Mouse (Mus musculus) midbrain, embryonic 13.5 days (tissue): ENCODE results near the gene Plekhm1. TPM values are rescaled to one million over a fixed set of nuclear protein-coding genes. Genes with fewer than 3 reads are reported as not detected.

Experiments used
- ATAC-seq: fragments of 200-750 bp; cut with Nextera tagmentation; 2 replicates; pipeline ENCODE4 v1.8.0; 2017; ENCODE audit warnings: mild to moderate bottlenecking, moderate TSS enrichment, moderate library complexity
- H3K27ac ChIP-seq: fragments of 300-500 bp; sonication (generic); 2 replicates; pipeline ENCODE4 v1.5.1; 2015; ENCODE audit warnings: inconsistent platforms, mild to moderate bottlenecking, moderate library complexity
- H3K27me3 ChIP-seq: fragments of 300-500 bp; sonication (generic); 2 replicates; pipeline ENCODE4 v1.6.1; 2015; ENCODE audit warnings: mild to moderate bottlenecking, inconsistent platforms
- H3K36me3 ChIP-seq: fragments of 300-500 bp; sonication (generic); 2 replicates; pipeline ENCODE4 v1.6.1; 2015; ENCODE audit warnings: mild to moderate bottlenecking, inconsistent platforms
- H3K4me1 ChIP-seq: fragments of 300-500 bp; sonication (generic); replicated peaks from 2 replicates; pipeline ENCODE4 v1.6.1; 2015; ENCODE audit warnings: inconsistent platforms
- H3K4me2 ChIP-seq: fragments of 300-500 bp; sonication (generic); replicated peaks from 2 replicates; pipeline ENCODE4 v1.6.1; 2015; ENCODE audit warnings: moderate library complexity, mild to moderate bottlenecking, inconsistent platforms
- H3K4me3 ChIP-seq: fragments of 300-500 bp; sonication (generic); replicated peaks from 2 replicates; pipeline ENCODE4 v1.5.1; 2015; ENCODE audit warnings: mild to moderate bottlenecking, inconsistent platforms
- H3K9ac ChIP-seq: fragments of 300-500 bp; sonication (generic); replicated peaks from 2 replicates; pipeline ENCODE4 v1.6.1; 2015; ENCODE audit warnings: mild to moderate bottlenecking, inconsistent platforms
- H3K9me3 ChIP-seq: fragments of 300-500 bp; sonication (generic); 2 replicates; pipeline ENCODE4 v1.6.1; 2016; ENCODE audit warnings: mild to moderate bottlenecking, inconsistent platforms
- WGBS: fragments of 180-500 bp; shearing (Covaris S2); methylation state at CpG from one replicate; pipeline ENCODE4 v1.1.7; 2015; 5-methylcytosine and 5-hydroxymethylcytosine counted together
- polyA plus RNA-seq: library from polyadenylated mRNA; unstranded; fragments of >200 nt; fragmentation: Nextera tagmentation; extraction: Ambion mirVana; gene quantifications from 2 replicates; pipeline ENCODE4 v1.2.1, GENCODE M21; 2015

The Plekhm1 gene
- polyA plus RNA-seq, 1 experiment from 2014 or later: 9.4 TPM

DNA sequence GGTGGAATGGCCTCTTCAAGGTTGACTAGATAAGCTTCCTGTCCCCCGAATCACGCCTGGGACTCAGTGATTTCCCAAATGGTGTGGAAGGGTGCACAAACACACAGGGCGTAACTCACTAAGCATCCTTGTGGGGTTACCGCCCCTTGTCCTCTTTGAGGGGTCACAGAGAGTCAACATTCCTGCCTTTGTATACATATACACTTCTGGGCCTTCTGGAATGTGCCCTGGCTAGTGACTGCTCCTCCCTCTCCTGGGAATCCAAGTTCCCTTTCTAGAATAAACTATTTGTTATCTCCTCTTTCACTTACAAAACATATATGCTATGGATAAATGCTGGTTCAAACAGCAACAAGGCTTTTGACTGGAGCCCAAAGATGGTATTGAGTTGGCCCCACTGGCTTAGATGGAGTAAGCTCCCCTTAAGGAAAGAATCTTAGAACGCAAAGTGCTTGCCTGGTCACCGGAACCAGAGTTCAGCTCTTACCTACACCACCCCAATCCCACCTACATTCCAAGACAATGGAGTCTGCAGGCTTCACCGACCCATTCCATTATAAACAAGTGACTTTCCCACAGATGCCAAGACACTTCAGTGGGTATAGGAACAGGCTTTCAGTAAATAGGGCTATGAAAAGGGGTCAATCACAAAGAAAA, 24.5 kb downstream of the Plekhm1 start:
- Histone ChIP-seq H3K36me3 (peaks cover 49% of the 10 kb centered on the region), H3K9me3 (no peaks in the 10 kb centered on the region), H3K4me1 (no peaks in the 10 kb centered on the region), H3K9ac (no peak overlapping the region), H3K4me2 (no peak overlapping the region), H3K27me3 (no peaks in the 10 kb centered on the region), H3K27ac (no peak overlapping the region), H3K4me3 (no peak overlapping the region)
- ATAC-seq: no peak
- WGBS: 83% methylated on average over 7 of the region's 7 CpGs

DNA sequence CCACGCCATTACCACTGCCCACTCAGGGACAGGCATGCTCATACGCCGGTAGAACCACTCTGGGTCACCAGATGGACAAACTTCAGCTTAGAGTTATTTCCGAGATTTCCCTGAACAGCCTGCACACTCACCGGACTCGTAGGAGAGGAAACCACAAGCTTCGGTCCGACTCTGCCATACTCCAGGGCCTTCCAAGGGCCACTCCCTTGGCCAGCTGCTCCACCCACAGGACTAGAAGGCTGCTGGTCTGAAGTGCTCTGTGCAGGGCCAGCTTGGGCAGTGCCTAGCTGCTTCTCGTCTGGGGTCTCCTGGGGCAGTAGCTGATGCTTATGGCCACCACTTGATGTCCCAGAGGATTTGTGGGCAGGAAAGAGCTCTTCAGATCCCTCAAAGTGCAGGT, 25.7 kb downstream of the Plekhm1 start:
- H3K4me2 ChIP-seq: no peak overlapping the region
- no peak overlapping the region for H3K4me3 ChIP-seq
- H3K27ac ChIP-seq: no peak overlapping the region
- peaks cover 37% of the 10 kb centered on the region for H3K36me3 ChIP-seq
- WGBS: 94% methylated on average over 9 of the region's 9 CpGs
- ATAC-seq: no peak
- H3K9ac ChIP-seq: no peak overlapping the region
- no peaks in the 10 kb centered on the region for H3K4me1 ChIP-seq
- H3K27me3 ChIP-seq: no peaks in the 10 kb centered on the region
- H3K9me3 ChIP-seq: no peaks in the 10 kb centered on the region

DNA sequence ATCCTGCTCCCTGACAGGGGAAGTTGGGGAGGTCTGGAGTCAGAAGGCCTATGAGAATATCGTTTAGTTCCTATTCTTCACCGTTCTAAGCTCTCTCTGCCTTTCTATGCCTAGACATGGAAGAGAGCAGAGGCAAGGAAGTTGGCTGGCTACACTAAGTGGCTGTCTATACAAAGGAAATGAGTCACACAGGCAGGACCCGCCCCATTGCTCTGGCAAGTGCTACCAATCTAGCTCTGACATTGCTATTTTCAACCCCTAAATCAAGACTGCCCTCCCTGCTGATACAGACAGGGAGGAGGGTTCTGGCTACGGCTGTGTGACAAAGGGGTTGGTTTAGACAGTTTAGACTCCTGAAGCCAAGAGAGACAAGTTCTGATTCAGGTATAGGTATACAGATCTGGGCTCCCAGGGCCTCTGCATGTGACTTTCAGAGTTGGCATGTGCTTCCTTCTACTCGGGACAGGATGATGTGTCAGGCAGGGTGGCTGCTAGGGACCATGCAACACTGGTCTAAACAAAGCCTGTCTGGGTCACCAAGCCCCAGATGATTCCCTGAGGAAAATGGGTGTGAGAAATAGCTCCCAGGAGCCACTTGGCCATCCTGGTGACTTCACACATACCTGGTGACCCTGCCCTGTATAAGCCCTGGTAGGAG, 30.4 kb downstream of the Plekhm1 start:
- no peak overlapping the region for H3K27ac ChIP-seq
- no peak overlapping the region for H3K4me3 ChIP-seq
- ATAC-seq: no peak
- no peaks in the 10 kb centered on the region for H3K4me1 ChIP-seq
- H3K36me3 ChIP-seq: peaks cover 45% of the 10 kb centered on the region
- no peaks in the 10 kb centered on the region for H3K9me3 ChIP-seq
- H3K9ac ChIP-seq: no peak overlapping the region
- H3K4me2 ChIP-seq: no peak overlapping the region
- H3K27me3 ChIP-seq: no peaks in the 10 kb centered on the region
- 85% methylated on average over 5 of the region's 5 CpGs for WGBS

DNA sequence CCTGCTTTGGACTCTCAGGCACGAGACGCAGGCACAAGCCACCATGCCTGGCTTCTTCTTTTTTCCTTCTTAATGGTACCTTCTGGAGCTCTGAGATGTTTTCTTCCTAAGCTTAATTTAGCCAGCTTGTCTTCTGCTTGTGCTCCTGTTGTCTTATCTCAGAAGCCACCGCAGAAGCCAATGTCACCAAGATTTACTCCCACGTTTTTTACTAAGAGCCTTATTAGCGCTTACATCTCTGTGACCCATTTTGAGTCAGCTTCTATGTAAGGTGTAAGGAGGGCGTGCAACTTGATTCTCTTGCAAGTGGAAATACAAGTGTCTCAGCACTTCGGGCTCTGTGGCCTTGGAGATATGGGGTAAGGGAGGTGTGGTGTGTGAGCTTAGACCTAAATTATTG, 31.0 kb downstream of the Plekhm1 start:
- Histone ChIP-seq H3K9me3 (no peaks in the 10 kb centered on the region), H3K9ac (no peak overlapping the region), H3K27me3 (no peaks in the 10 kb centered on the region), H3K36me3 (peaks cover 45% of the 10 kb centered on the region), H3K4me1 (no peaks in the 10 kb centered on the region), H3K4me2 (no peak overlapping the region), H3K27ac (no peak overlapping the region), H3K4me3 (no peak overlapping the region)
- no peak for ATAC-seq
- WGBS: 95% methylated on average over 7 of the region's 7 CpGs

DNA sequence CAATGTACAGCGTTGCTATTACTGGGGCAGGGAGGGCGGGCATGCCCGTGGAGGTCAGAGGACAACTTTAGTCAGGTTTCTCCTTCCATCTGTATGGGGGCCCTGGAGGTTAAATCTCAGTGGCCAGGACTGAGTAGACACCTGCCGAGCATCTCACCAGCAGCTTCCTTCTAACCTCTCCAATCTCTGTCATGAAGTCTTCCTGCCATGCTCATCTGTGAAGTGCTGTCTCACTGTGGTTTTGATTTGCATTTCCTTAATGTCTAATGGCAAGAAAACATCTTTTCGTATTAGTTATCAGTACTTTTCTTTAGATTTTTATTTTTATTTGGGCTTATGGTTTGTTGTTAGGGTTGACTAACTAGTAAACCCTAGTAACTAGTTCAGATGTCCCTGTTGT, 32.0 kb downstream of the Plekhm1 start:
- Histone ChIP-seq H3K9ac (no peak overlapping the region), H3K4me3 (no peak overlapping the region), H3K4me2 (no peak overlapping the region), H3K9me3 (no peaks in the 10 kb centered on the region), H3K4me1 (no peaks in the 10 kb centered on the region), H3K36me3 (peaks cover 47% of the 10 kb centered on the region), H3K27me3 (no peaks in the 10 kb centered on the region), H3K27ac (no peak overlapping the region)
- 95% methylated on average over 5 of the region's 5 CpGs for WGBS
- no peak for ATAC-seq

DNA sequence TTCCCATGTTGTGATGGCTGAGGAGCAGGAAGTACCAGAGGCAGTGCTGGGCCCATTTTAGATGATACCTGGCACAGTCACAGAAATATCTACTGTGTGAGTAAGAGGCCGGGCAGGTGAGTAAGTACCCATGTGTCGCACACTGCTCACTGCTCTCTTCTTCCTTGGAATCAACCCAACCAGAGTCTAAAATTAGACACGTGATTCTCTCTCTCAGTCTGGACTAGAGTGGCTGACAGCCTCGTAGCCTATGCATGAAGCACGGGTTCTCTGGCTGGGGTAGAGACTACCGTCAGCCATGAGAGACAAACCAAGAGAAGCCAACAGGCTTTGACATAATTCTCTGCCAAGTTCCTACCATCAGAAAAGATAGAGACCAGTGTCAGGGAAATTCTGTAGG, 34.1 kb downstream of the Plekhm1 start:
- no peaks in the 10 kb centered on the region for H3K27me3 ChIP-seq
- peaks cover 66% of the 10 kb centered on the region for H3K36me3 ChIP-seq
- no peak overlapping the region for H3K4me2 ChIP-seq
- no peak overlapping the region for H3K4me3 ChIP-seq
- no peaks in the 10 kb centered on the region for H3K9me3 ChIP-seq
- no peaks in the 10 kb centered on the region for H3K4me1 ChIP-seq
- H3K9ac ChIP-seq: no peak overlapping the region
- no peak overlapping the region for H3K27ac ChIP-seq
- no peak for ATAC-seq
- WGBS: 92% methylated on average over 6 of the region's 6 CpGs

DNA sequence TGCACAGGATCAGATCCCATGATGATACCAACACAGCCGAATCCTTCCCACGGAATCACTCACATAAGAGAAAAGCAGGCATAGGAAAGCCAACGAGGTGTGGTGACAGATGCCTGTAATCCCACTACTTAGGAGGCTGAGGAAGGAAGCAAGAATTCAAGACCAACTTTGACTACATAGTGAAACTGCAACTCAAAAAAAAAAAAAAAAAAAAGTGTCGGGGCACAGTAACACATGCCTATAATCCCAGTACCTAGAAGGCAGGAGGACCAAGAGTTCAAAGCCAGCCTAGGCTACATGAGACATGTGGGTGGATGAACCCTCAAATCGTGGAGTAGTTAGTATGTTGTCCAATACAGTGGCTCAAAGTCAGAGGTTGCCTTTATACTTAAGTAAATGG, 36.7 kb downstream of the Plekhm1 start:
- no peaks in the 10 kb centered on the region for H3K27me3 ChIP-seq
- no peak for ATAC-seq
- no peaks in the 10 kb centered on the region for H3K9me3 ChIP-seq
- no peak overlapping the region for H3K4me2 ChIP-seq
- H3K4me3 ChIP-seq: no peak overlapping the region
- H3K9ac ChIP-seq: no peak overlapping the region
- H3K27ac ChIP-seq: no peak overlapping the region
- peaks cover 91% of the 10 kb centered on the region for H3K36me3 ChIP-seq
- no peaks in the 10 kb centered on the region for H3K4me1 ChIP-seq
- WGBS: 92% methylated on average over 5 of the region's 5 CpGs

DNA sequence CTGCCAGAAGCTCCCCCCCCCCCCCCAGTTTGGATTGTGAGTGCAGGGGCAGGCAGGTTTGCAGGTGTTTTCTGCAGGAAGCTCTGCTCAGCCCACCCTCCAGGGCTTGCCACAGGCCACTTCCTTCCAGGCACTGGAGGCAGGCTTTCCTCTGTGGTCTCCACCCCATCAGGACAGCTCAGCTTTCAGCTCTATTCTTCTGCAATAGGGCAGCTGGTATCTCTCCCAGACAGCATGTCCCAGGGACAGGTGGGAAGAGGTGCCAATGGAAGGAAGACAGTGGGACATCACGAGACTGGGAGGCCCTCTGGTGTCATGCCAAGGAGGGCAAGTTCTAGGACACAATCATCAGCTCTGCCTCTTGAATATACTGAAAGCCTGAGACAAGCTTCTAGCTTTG, 37.2 kb downstream of the Plekhm1 start:
- no peak overlapping the region for H3K9ac ChIP-seq
- no peak for ATAC-seq
- H3K9me3 ChIP-seq: no peaks in the 10 kb centered on the region
- H3K27me3 ChIP-seq: no peaks in the 10 kb centered on the region
- H3K4me3 ChIP-seq: no peak overlapping the region
- H3K27ac ChIP-seq: no peak overlapping the region
- peaks cover 96% of the 10 kb centered on the region for H3K36me3 ChIP-seq
- no peak overlapping the region for H3K4me2 ChIP-seq
- H3K4me1 ChIP-seq: no peaks in the 10 kb centered on the region
- WGBS: 76% methylated on average over 1 of the region's 1 CpGs

DNA sequence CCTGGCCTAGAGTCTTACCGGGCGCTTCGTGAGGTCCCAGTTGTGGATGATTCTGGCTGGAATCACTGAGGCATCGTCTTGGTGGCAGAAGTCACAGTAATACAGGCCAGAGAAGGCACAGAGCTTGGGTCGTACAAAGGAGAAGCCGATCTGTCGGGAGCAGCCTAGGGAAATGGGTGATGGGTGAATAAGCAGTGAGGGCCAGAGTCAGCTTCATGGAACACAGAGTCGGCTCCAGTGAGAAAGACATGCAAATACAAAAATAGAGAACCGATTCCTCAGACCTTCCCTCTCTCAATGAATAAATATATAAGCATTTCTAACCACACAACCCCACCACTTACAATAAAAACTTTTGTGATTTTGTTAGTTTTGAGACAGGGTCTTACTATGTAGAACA, 38.6 kb downstream of the Plekhm1 start:
- Histone ChIP-seq H3K27me3 (no peaks in the 10 kb centered on the region), H3K27ac (no peak overlapping the region), H3K4me2 (no peak overlapping the region), H3K4me1 (no peaks in the 10 kb centered on the region), H3K36me3 (peaks cover 96% of the 10 kb centered on the region), H3K4me3 (no peak overlapping the region), H3K9me3 (no peaks in the 10 kb centered on the region), H3K9ac (no peak overlapping the region)
- WGBS: 95% methylated on average over 9 of the region's 9 CpGs
- ATAC-seq: no peak

DNA sequence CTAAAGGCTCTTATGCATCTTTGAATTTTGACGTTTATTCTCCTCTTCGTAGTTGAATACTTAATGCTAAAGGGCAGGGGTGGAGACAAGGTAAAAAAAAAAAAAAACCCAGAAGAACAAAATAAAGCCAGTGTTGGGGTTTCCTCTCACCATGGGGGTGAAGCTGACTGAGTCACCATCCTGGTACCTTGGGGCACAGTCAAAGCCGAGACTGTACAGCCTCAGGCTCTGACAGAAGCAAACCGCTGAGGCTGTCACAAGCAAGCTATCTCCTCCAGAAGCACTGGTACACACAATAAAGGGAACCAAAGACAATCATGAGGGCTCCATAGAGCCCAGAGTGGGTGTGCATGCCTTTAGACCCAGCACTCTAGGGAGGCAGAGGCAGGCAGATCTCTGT, 39.9 kb downstream of the Plekhm1 start:
- WGBS: 95% methylated on average over 4 of the region's 4 CpGs
- Histone ChIP-seq H3K27ac (peak overlapping the region; percentile 7; the same call in 1 of the 2 replicates), H3K27me3 (no peaks in the 10 kb centered on the region)

DNA sequence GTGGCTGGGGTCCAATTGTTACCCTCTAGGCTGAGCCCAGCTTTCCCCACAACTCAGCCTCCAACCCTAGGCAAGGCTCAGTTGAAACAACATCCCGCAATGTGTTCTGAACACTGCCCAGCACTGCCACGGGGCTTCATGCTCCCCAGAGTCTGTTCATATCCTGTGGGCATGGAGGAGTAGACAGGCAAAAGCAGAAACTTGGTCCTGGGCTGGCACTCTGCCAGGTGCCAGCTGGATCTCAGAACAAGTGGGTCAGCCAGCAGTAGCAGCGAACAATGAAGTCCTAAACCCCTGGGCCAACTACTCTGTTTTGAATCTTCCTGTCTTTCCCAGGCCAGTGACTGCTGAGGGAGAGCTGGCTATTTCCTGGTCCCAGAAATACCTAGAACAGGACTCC, 40.4 kb downstream of the Plekhm1 start:
- H3K27ac ChIP-seq: 0 out of 2 replicates have a peak overlapping the region, but pooled peaks have one; percentile 7
- ATAC-seq: no peak

More for the DNA sequence above, 39.9 kb downstream of the Plekhm1 start:
- ATAC-seq: no peak
- H3K4me3 ChIP-seq: no peak overlapping the region
- H3K4me2 ChIP-seq: no peak overlapping the region
- H3K9ac ChIP-seq: no peak overlapping the region
- H3K4me1 ChIP-seq: no peaks in the 10 kb centered on the region
- H3K9me3 ChIP-seq: no peaks in the 10 kb centered on the region
- peaks cover 96% of the 10 kb centered on the region for H3K36me3 ChIP-seq

DNA sequence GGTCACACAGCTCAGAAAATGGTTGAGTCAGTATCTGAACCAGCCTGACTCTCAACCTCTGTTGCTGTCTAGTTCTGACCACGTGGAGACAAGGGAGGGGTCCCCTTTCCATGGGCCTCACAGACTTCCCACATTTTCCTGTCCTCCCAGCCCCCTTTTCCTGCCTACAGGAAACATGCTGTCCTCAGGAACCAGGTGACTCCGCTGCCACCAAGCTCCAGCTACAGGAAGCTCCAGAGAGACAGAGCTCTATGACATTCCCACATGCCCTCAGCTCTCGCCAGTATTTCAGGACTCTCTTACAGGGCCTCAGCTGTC, 41.3 kb downstream of the Plekhm1 start:
- Histone ChIP-seq H3K4me1 (no peaks in the 10 kb centered on the region), H3K27me3 (peaks cover 4% of the 10 kb centered on the region), H3K4me3 (no peak overlapping the region), H3K36me3 (peaks cover 96% of the 10 kb centered on the region), H3K4me2 (no peak overlapping the region), H3K9ac (no peak overlapping the region), H3K27ac (no peak overlapping the region), H3K9me3 (no peaks in the 10 kb centered on the region)
- WGBS: 90% methylated on average over 3 of the region's 3 CpGs
- ATAC-seq: no peak

More for the DNA sequence above, 40.4 kb downstream of the Plekhm1 start:
- no peaks in the 10 kb centered on the region for H3K9me3 ChIP-seq
- H3K36me3 ChIP-seq: peaks cover 96% of the 10 kb centered on the region
- no peaks in the 10 kb centered on the region for H3K4me1 ChIP-seq
- no peak overlapping the region for H3K9ac ChIP-seq
- H3K4me2 ChIP-seq: no peak overlapping the region
- no peaks in the 10 kb centered on the region for H3K27me3 ChIP-seq
- 84% methylated on average over 3 of the region's 3 CpGs for WGBS
- no peak overlapping the region for H3K4me3 ChIP-seq
